31 mouse cellular contexts compared by ENCODE assay signal in the genomic region with DNA sequence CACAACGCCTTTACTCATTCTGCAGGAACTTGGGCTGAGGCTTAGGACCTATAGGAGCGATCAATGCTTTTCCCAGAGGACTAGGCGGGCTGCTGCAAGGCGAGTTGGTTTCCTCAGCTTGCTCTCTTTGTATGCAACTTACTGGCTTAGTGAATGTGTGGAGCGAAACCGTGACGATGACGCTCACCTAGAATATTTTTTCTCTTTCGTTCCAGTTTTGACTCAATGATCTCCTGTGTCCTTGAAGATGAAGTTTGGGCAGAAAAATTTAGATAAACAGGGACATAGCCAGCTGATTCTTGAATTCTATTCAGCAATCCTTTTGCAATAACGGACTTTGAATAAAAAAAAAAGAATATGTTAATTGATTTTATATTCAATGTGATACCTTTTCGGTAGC.
"Had no signal": no experiment of that assay in that cellular context is flagged by ENCODE, and none has a peak within 500 bp of the region (broad histone marks: within the 10 kb centered on the region; RNA-seq: fewer than 3 reads in every experiment).

No protein-coding gene starts in this region.

- H3K9ac ChIP-seq: heart, embryonic 12.5 days; heart, embryonic 13.5 days; heart, embryonic 15.5 days; hindbrain, embryonic 12.5 days; hindbrain, embryonic 13.5 days; hindbrain, embryonic 14.5 days; hindbrain, embryonic 15.5 days; intestine, embryonic 15.5 days; kidney, embryonic 15.5 days had no signal

- DNase-seq: heart, postnatal 10 days; heart, postnatal 14 days; heart, postnatal 36 days; heart, postnatal 4 days; kidney, adult 11 months; kidney, adult 18-20 months; kidney, adult 2 months; kidney, adult 8-10 months; kidney, adult 9 months; kidney, postnatal 10 days; kidney, postnatal 14 days; kidney, postnatal 25 days; kidney, postnatal 36 days; kidney, postnatal 4 days; layer of hippocampus, adult 9-11 months; layer of hippocampus, postnatal 36 days had no signal

- H3K4me1 ChIP-seq: heart, embryonic 12.5 days; heart, embryonic 13.5 days; heart, embryonic 15.5 days; hindbrain, embryonic 10.5 days; hindbrain, embryonic 12.5 days; hindbrain, embryonic 13.5 days; hindbrain, embryonic 15.5 days; intestine, embryonic 15.5 days; kidney, embryonic 15.5 days had no signal

- H3K4me2 ChIP-seq: heart, embryonic 11.5 days; heart, embryonic 12.5 days; heart, embryonic 13.5 days; heart, embryonic 15.5 days; hindbrain, embryonic 12.5 days; hindbrain, embryonic 13.5 days; hindbrain, embryonic 14.5 days; hindbrain, embryonic 15.5 days; intestine, embryonic 15.5 days; kidney, embryonic 15.5 days had no signal

- H3K27me3 ChIP-seq: heart, embryonic 12.5 days; heart, embryonic 13.5 days; heart, embryonic 15.5 days; hindbrain, embryonic 12.5 days; hindbrain, embryonic 13.5 days; hindbrain, embryonic 15.5 days; intestine, embryonic 15.5 days; kidney, embryonic 15.5 days had no signal

- H3K4me3 ChIP-seq: heart, embryonic 12.5 days; heart, embryonic 13.5 days; heart, embryonic 15.5 days; hindbrain, embryonic 10.5 days; hindbrain, embryonic 12.5 days; hindbrain, embryonic 13.5 days; hindbrain, embryonic 15.5 days; intestine, embryonic 15.5 days; kidney, embryonic 15.5 days; layer of hippocampus, adult 2 months; left cerebral cortex, adult 2 months had no signal

- H3K9me3 ChIP-seq: heart, embryonic 12.5 days; heart, embryonic 13.5 days; heart, embryonic 15.5 days; hindbrain, embryonic 10.5 days; hindbrain, embryonic 12.5 days; hindbrain, embryonic 13.5 days; hindbrain, embryonic 15.5 days; intestine, embryonic 15.5 days; kidney, embryonic 15.5 days had no signal

- H3K27ac ChIP-seq: heart, embryonic 13.5 days; heart, embryonic 15.5 days; hindbrain, embryonic 10.5 days; hindbrain, embryonic 12.5 days; hindbrain, embryonic 13.5 days; hindbrain, embryonic 14.5 days; hindbrain, embryonic 15.5 days; hindbrain, postnatal 0 days; intestine, embryonic 15.5 days; kidney, embryonic 15.5 days; kidney, postnatal 0 days; layer of hippocampus, adult 2 months; left cerebral cortex, adult 2 months had no signal

- H3K36me3 ChIP-seq: heart, embryonic 12.5 days; heart, embryonic 13.5 days; heart, embryonic 15.5 days; hindbrain, embryonic 10.5 days; hindbrain, embryonic 12.5 days; hindbrain, embryonic 13.5 days; hindbrain, embryonic 15.5 days; intestine, embryonic 15.5 days; kidney, embryonic 15.5 days had no signal
